ENCODE assay signal across 10 mouse cellular contexts in genomic region chr15:98026967-98027904, GRCm38 (mm10). TPM values are rescaled to one million over a fixed set of nuclear protein-coding genes. Genes with fewer than 3 reads are reported as not detected.
A peak's percentile ranks its signal among the peaks of the same experiment; 100 is the strongest.
DNase-seq lines count a peak whose midpoint lies in the region; ATAC-seq lines count a peak whose summit lies in the region.
"Had no signal": no experiment of that assay in that cellular context is flagged by ENCODE, and none has a peak within 500 bp of the region (broad histone marks: within the 10 kb centered on the region; RNA-seq: fewer than 3 reads in every experiment).

No protein-coding gene starts in this region.

- H3K27me3 ChIP-seq in neural tube, embryonic 11.5 days (ENCODE audit: control insufficient read depth, insufficient read depth, low read length) = 0 out of 2 replicates have a peak, but pooled peaks cover 2% of the 10 kb centered on the region
- no peaks in the 10 kb centered on the region for H3K27me3 ChIP-seq in limb, embryonic 12.5 days

- ATAC-seq in neural tube, embryonic 11.5 days (ENCODE audit: insufficient read depth, low FRiP score, low TSS enrichment) = no peak
- peak; percentile 86; the same call in 1 of the 2 replicates for ATAC-seq in limb, embryonic 12.5 days (ENCODE audit: insufficient number of reproducible peaks, insufficient read depth, low FRiP score, low TSS enrichment, low read depth)

- peak overlapping the region; percentile 70 for H3K27ac ChIP-seq in neural tube, embryonic 11.5 days (ENCODE audit: low read depth, low read length)
- peak overlapping the region; percentile 90 for H3K27ac ChIP-seq in limb, embryonic 12.5 days
- H3K27ac ChIP-seq: midbrain, embryonic 12.5 days had no signal

- H3K9me3 ChIP-seq in neural tube, embryonic 11.5 days (ENCODE audit: control insufficient read depth, low read length) = no peaks in the 10 kb centered on the region
- no peaks in the 10 kb centered on the region for H3K9me3 ChIP-seq in limb, embryonic 12.5 days
- H3K9me3 ChIP-seq: midbrain, embryonic 12.5 days had no signal

- 28% methylated on average over 12 of the region's 12 CpGs for WGBS in neural tube, embryonic 11.5 days
- 30% methylated on average over 12 of the region's 12 CpGs for WGBS in limb, embryonic 12.5 days

- no peak overlapping the region for H3K4me2 ChIP-seq in neural tube, embryonic 11.5 days (ENCODE audit: low read depth)
- peak overlapping the region; percentile 26 for H3K4me2 ChIP-seq in limb, embryonic 12.5 days
- H3K4me2 ChIP-seq: midbrain, embryonic 12.5 days had no signal

- H3K4me1 ChIP-seq in neural tube, embryonic 11.5 days (ENCODE audit: control insufficient read depth, insufficient read depth, low read length) = peaks cover 25% of the 10 kb centered on the region
- H3K4me1 ChIP-seq in limb, embryonic 12.5 days (replicated peaks) = peaks cover 69% of the 10 kb centered on the region

- H3K9ac ChIP-seq in neural tube, embryonic 11.5 days (ENCODE audit: low read length) = peak overlapping the region; percentile 20; the same call in 1 of the 2 replicates
- peak overlapping the region; percentile 35; the same call in 1 of the 2 replicates for H3K9ac ChIP-seq in limb, embryonic 12.5 days (replicated peaks)
- H3K9ac ChIP-seq: midbrain, embryonic 12.5 days had no signal

- no peaks in the 10 kb centered on the region for H3K36me3 ChIP-seq in neural tube, embryonic 11.5 days (ENCODE audit: control insufficient read depth, insufficient read depth, low read length)
- no peaks in the 10 kb centered on the region for H3K36me3 ChIP-seq in limb, embryonic 12.5 days

- DNase-seq in embryo, embryonic 10.5 days (ENCODE audit: low spot score) = peak; percentile 39
- no peak for DNase-seq in embryo, embryonic 10 days (ENCODE audit: low spot score)
- no peak for DNase-seq in neural tube, embryonic 11.5 days (ENCODE audit: low spot score)
- no peak for DNase-seq in neural tube, embryonic 10.5 days (ENCODE audit: extremely low spot score, low spot score)
- no peak for DNase-seq in spleen, postnatal 4 days (ENCODE audit: low spot score in 2 of 2)
- DNase-seq in left cerebral cortex, adult 11 months (ENCODE audit: low spot score) = no peak
- no peak for DNase-seq in cerebellum, adult 18-20 months
- DNase-seq: thymus, postnatal 36 days had no signal

- no peak overlapping the region for H3K4me3 ChIP-seq in neural tube, embryonic 11.5 days (ENCODE audit: low read depth, low read length)
- H3K4me3 ChIP-seq in limb, embryonic 12.5 days (replicated peaks) = no peak overlapping the region
- H3K4me3 ChIP-seq: midbrain, embryonic 12.5 days had no signal

RNA-seq across cellular contexts. Expression of gene Col2a1, which starts 22.7 kb away (rescaled TPM):
- polyA plus RNA-seq in neural tube, embryonic 11.5 days (2014; fragmentation: Nextera tagmentation; extraction: Ambion mirVana) = 208 and 219 TPM in 2 replicates
- polyA plus RNA-seq in limb, embryonic 12.5 days (2016; fragmentation: Nextera tagmentation; extraction: Ambion mirVana) = 431 and 545 TPM in 2 replicates
